Mouse (Mus musculus): ENCODE data around the gene Olfr556. TPM values are rescaled to one million over a fixed set of nuclear protein-coding genes. Genes with fewer than 3 reads are reported as not detected.

The Olfr556 gene
- polyA plus RNA-seq (2012; rRNA removed), result not detected in 2 replicates

DNA sequence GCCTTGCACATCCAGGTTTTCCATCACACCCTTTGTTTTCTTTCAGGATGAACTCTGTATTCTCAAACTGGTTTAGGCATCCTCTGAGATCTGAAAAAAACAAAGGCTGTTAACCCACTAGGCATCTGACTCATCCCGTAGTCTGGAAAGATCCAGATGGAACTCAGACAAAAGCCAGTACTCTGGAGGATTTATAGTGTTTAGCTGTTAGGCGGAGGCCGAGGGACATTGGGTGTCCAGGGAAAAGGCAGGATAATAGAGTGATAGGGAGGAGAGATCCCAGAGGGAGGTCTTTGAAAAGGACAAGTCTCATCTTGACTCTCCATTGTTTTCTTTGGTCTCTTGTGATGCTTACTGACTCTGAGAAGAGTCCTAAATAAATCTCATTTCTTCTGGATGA, at the start of gene Olfr556:
Gene Olfr556, plus strand, starts transcription at position 301 of the 400 bp plus-strand sequence.

DNA sequence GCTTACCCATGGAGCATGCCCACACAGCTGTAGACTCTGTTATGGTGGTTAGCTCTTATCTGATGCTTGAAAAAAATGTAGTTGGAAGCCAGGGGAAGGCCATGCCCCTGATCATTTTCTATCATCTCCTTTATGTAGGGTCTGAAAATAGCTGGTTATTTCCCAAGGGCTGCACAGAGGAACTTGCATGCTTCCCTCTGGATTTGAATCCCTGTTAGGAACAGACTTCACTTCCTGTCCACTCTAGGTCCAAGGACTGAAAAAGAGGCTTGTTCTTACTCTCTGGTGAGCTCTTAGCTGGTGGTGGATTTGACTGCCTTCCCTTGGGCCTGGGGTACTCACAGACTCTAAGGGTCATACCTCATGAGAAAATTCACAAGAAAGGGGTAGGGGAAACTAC, 46.6 kb upstream of the Olfr556 start, which contains the start of gene Olfr553:
Gene Olfr553, minus strand, starts transcription at position 101 of the 400 bp plus-strand sequence.

DNA sequence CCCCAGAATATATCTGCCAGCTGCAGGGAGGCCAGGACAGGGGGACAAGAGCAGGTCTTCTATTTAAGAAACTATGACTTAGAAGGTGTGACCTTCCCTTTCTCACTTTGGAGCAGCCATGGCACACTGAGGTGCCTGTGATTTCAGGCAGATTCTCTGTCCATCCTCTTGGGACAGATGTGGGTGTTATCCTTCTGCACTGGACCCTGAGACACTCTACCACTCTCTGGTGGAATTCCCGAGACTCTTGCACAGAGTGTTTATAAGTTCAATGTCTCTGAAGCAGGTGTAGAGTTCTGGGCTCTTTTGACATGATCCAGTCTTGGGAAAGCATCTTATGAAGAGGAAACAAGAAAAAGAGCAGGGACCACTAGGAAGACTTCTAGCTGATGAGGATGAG, 26.6 kb upstream of the Olfr556 start, which contains the start of gene Olfr554:
Gene Olfr554, plus strand, starts transcription at position 301 of the 400 bp plus-strand sequence.

DNA sequence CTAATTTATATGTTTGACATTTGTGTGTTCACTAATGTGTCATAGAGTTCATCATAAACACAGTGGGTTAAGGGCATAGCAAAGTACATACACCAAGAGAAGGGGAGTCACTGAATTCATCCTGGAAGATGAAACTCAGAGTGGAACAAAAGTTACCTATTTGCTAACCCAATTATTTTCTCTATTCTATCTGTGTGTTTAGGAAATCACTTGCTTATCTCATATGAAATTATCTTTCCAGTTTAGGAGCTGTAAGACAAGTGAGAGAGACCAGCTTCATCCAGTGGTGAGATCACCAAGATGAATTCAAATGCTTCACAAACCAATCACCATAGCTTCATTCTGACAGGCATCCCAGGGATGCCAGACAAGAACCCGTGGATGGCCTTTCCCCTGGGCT, 6.2 kb upstream of the Olfr556 start, which contains the start of gene Olfr555:
Gene Olfr555, plus strand, starts transcription at position 301 of the 400 bp plus-strand sequence.

DNA sequence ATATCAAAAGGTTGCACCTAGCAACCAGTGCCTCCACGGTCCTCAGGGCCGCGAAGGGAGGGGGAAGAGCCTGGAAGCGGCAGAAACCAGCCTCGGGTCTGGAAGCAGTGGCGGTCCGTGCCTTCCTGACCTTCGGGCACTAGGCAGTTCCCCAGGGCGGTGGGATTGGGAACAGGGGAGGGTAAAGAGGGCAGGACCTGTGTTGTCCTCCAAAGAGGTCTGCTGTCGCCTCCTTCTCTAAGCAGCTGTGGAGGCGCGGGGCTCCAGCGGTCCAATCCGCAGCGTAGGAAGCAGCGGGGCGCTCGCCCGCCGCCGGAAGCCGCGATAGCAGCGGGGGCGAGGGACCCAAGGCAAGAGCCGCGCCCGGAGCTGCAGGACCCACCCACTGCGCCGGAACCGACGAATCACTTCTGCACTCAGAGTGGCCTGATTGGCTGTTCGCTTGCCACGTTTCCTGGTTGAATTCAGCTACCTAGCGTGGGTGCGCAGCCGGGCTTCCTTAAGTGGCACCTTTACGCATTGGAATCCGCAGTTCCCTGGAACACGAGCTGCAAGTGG, 22.3 kb downstream of the Olfr556 start, which contains the start of gene Trim68:
Gene Trim68, minus strand, starts transcription at position 384 of the 558 bp plus-strand sequence.

DNA sequence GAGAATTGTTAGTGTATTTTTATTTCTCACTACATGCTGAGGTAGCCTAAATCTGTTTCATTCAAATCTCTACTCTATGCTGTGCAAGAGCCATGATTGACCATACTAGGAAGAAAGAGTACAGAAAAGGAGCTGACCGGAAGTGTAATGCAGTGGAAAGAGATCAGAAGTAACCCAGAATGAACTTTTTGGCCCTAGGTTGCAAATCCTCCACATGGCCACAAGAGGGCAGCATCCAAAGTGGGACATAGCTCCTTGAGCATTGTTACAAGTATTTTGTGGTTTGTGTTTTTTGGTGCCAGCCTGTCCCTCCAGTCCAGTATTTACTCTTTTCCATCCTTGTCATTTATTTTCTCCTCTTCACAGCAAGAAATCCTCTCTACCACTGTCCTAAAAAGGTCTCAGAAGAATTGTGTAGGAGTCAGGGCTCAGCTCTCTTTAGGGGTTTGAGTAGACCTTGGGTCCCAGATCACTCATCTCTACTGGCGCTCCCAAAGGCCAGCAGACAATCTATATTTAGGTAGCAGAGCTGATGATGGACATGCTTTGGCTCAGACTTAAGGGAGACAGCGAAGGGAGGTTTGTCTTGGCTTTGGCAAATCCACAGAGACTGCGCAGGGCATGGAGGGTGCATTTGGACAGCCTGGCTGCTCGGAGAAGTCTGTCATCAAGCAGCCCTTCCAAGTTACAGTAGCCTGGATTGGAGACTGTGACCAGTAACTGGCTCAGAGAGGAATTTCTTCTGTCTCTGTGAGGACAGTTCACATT, 30.8 kb downstream of the Olfr556 start, which contains the start of gene Olfr557:
Gene Olfr557, plus strand, starts transcription at position 553 of the 768 bp plus-strand sequence.

DNA sequence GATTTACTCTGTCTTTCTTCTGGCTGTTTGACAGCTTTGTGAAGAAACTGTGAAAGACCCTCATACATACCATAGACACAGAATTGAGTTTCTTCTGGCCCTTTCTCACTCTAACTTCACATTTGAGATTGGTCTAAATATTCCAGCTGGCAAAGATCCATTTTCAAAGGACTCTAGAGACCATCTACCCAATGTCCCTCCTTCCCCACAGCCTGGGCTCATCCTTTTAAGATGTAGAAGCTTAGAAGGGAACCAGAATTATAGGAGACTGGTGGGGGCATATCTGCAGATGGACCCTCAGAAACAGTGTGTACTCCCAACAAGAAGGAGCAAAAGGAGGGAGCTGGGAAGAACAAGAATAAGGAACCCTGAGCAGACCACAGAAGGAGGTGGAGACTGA, 37.2 kb downstream of the Olfr556 start, which contains the start of gene Olfr558:
Gene Olfr558, plus strand, starts transcription at position 301 of the 400 bp plus-strand sequence.

DNA sequence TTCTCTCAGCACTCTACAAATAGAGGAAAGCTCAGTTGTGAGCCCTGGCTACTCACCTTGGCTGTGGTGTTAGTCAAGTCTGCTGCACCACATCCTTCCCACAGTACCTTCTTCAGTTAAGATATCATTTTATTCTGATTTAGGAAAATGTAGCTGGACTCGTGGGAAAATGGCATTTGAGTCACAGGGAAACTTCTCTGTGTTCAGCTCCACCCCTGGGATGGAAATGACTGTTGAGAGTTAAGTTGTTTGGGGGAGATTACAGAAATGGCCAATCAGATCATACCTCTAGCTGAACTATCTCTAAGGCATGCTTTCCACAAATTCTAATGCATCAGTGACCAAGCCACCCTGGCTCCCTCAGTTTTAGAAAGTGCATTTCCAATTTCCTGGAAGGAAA, 54.3 kb downstream of the Olfr556 start, which contains the start of gene Olfr33:
Gene Olfr33, minus strand, starts transcription at position 101 of the 400 bp plus-strand sequence.

Other genes with a start within 250 kb of the Olfr556 start
- gene Rrm1, start 223.2 kb upstream of the Olfr556 start, polyA plus RNA-seq (2012; rRNA removed), result 9.4 and 13.6 TPM in 2 replicates
- not detected in 2 replicates for gene Olfr543, start 183.2 kb upstream of the Olfr556 start, polyA plus RNA-seq (2012; rRNA removed)
- gene Olfr544, start 176.6 kb upstream of the Olfr556 start, polyA plus RNA-seq (2012; rRNA removed), result not detected in 2 replicates
- not detected in 2 replicates for gene Olfr545, start 165.3 kb upstream of the Olfr556 start, polyA plus RNA-seq (2012; rRNA removed)
- not detected in 2 replicates for gene Olfr547, start 130.2 kb upstream of the Olfr556 start, polyA plus RNA-seq (2012; rRNA removed)
- gene Olfr548-ps1, start 124.0 kb upstream of the Olfr556 start, polyA plus RNA-seq (2012; rRNA removed), result not detected in 2 replicates
- not detected in 2 replicates for gene Olfr549, start 115.0 kb upstream of the Olfr556 start, polyA plus RNA-seq (2012; rRNA removed)
- gene Trim21, start 99.4 kb upstream of the Olfr556 start, polyA plus RNA-seq (2012; rRNA removed), result 3.1 and 3.4 TPM in 2 replicates
- gene Olfr550, start 93.5 kb upstream of the Olfr556 start, polyA plus RNA-seq (2012; rRNA removed), result 0.18 and 0.25 TPM in 2 replicates
- gene Olfr551, start 73.0 kb upstream of the Olfr556 start, polyA plus RNA-seq (2012; rRNA removed), result not detected in 2 replicates
- not detected in 2 replicates for gene Olfr552, start 67.1 kb upstream of the Olfr556 start, polyA plus RNA-seq (2012; rRNA removed)
- gene Olfr553, start 46.7 kb upstream of the Olfr556 start, polyA plus RNA-seq (2012; rRNA removed), result not detected in 2 replicates
- not detected in 2 replicates for gene Olfr554, start 26.5 kb upstream of the Olfr556 start, polyA plus RNA-seq (2012; rRNA removed)
- not detected in 2 replicates for gene Olfr555, start 6.1 kb upstream of the Olfr556 start, polyA plus RNA-seq (2012; rRNA removed)
- gene Trim68, start 22.4 kb downstream of the Olfr556 start, polyA plus RNA-seq (2012; rRNA removed), result 14.6 and 19.4 TPM in 2 replicates
- not detected in 2 replicates for gene Olfr557, start 31.0 kb downstream of the Olfr556 start, polyA plus RNA-seq (2012; rRNA removed)
- 3.2 and 3.3 TPM in 2 replicates for gene Olfr558, start 37.3 kb downstream of the Olfr556 start, polyA plus RNA-seq (2012; rRNA removed)
- gene Olfr33, start 54.2 kb downstream of the Olfr556 start, polyA plus RNA-seq (2012; rRNA removed), result not detected in 2 replicates
- not detected in 2 replicates for gene Olfr559, start 62.6 kb downstream of the Olfr556 start, polyA plus RNA-seq (2012; rRNA removed)
- gene Olfr560, start 94.5 kb downstream of the Olfr556 start, polyA plus RNA-seq (2012; rRNA removed), result not detected in 2 replicates
- 2.1 and 3.6 TPM in 2 replicates for gene Olfr78, start 94.6 kb downstream of the Olfr556 start, polyA plus RNA-seq (2012; rRNA removed)
- gene Olfr561, start 106.3 kb downstream of the Olfr556 start, polyA plus RNA-seq (2012; rRNA removed), result not detected in 2 replicates
- not detected in 2 replicates for gene Olfr564, start 138.6 kb downstream of the Olfr556 start, polyA plus RNA-seq (2012; rRNA removed)
- not detected in 2 replicates for gene Olfr566, start 193.9 kb downstream of the Olfr556 start, polyA plus RNA-seq (2012; rRNA removed)
- not detected in 2 replicates for gene Olfr568, start 212.2 kb downstream of the Olfr556 start, polyA plus RNA-seq (2012; rRNA removed)
- gene Olfr569, start 226.0 kb downstream of the Olfr556 start, polyA plus RNA-seq (2012; rRNA removed), result not detected in 2 replicates
- not detected in 2 replicates for gene Olfr570, start 229.7 kb downstream of the Olfr556 start, polyA plus RNA-seq (2012; rRNA removed)